Comparison of ENCODE assay signal across 8 mouse cellular contexts in genomic region chr7:43797333-43797769, GRCm38 (mm10). TPM values are rescaled to one million over a fixed set of nuclear protein-coding genes. Genes with fewer than 3 reads are reported as not detected.
DNase-seq lines count a peak whose midpoint lies in the region; ATAC-seq lines count a peak whose summit lies in the region.

Gene Klk8, plus strand, starts transcription at chr7:43797577.

- ATAC-seq in embryonic facial prominence, embryonic 11.5 days (replicated peaks; ENCODE audit: insufficient number of reproducible peaks, low FRiP score, low TSS enrichment, low read depth), result no peak
- ATAC-seq in megakaryocyte, adult 5-6 weeks (ENCODE audit: poor library complexity, severe bottlenecking), result peak; percentile 47; the same call in 1 of the 2 replicates

- no peak within 1 kb of the TSS for H3K27ac ChIP-seq in embryonic facial prominence, embryonic 11.5 days (replicated peaks; ENCODE audit: low read depth, low read length)

- no peak for DNase-seq in layer of hippocampus, adult 18-20 months (ENCODE audit: low spot score in 2 of 2)
- DNase-seq in layer of hippocampus, adult 11-12 months (ENCODE audit: low spot score), result no peak
- DNase-seq in embryonic facial prominence, embryonic 11.5 days (ENCODE audit: low spot score), result peak; percentile 41
- peak; percentile 36 to 45 for DNase-seq in heart, postnatal 36 days
- DNase-seq in layer of hippocampus, postnatal 14 days (ENCODE audit: low spot score in 2 of 2), result no peak
- peak; percentile 61 for DNase-seq in testis, postnatal 10 days (ENCODE audit: low spot score)
- no peak for DNase-seq in ovary, adult 18-20 months (ENCODE audit: low spot score)

- no peaks in the 10 kb centered on the region for H3K36me3 ChIP-seq in embryonic facial prominence, embryonic 11.5 days (replicated peaks; ENCODE audit: control insufficient read depth, insufficient read depth, low read depth, low read length)

- peak within 1 kb of the TSS; percentile 61 for H3K4me2 ChIP-seq in embryonic facial prominence, embryonic 11.5 days (ENCODE audit: low read depth, low read length)

- intact Hi-C loops in heart, postnatal 36 days (cut with DNase I), result no loop called here

- under 1% methylated on average over 27 of the region's 28 CpGs for WGBS in embryonic facial prominence, embryonic 11.5 days

- peak within 1 kb of the TSS; percentile 43 for H3K9ac ChIP-seq in embryonic facial prominence, embryonic 11.5 days (replicated peaks; ENCODE audit: low read length)

- peak within 1 kb of the TSS; percentile 42 for H3K4me3 ChIP-seq in embryonic facial prominence, embryonic 11.5 days (ENCODE audit: low read depth, low read length)

- H3K9me3 ChIP-seq in embryonic facial prominence, embryonic 11.5 days (replicated peaks; ENCODE audit: control insufficient read depth, low read length), result no peaks in the 10 kb centered on the region

- peaks cover 6% of the 10 kb centered on the region; the same call in 1 of the 2 replicates for H3K27me3 ChIP-seq in embryonic facial prominence, embryonic 11.5 days (ENCODE audit: control insufficient read depth, insufficient read depth, low read length)

- H3K4me1 ChIP-seq in embryonic facial prominence, embryonic 11.5 days (ENCODE audit: control insufficient read depth, insufficient read depth, low read length), result no peaks in the 10 kb centered on the region

RNA-seq across cellular contexts. Expression of gene Klk8, which starts in this region (rescaled TPM):
- total RNA-seq in layer of hippocampus, adult 18-20 months (2021), result 10 to 100 TPM; 22.3 to 27.7 TPM
- polyA plus RNA-seq in embryonic facial prominence, embryonic 11.5 days (2014; fragmentation: Nextera tagmentation; extraction: Ambion mirVana), result 14.4 and 19.0 TPM in 2 replicates
- total RNA-seq in heart, postnatal 36 days (2021), result 10 to 100 TPM; 10.4 to 12.2 TPM
- total RNA-seq in layer of hippocampus, postnatal 14 days (2021), result 10 to 100 TPM; 25.3 to 25.9 TPM
- total RNA-seq in megakaryocyte, adult 5-6 weeks (2015), result 10.4 and 13.7 TPM in 2 replicates
- total RNA-seq in megakaryocyte, adult 5-6 weeks (2017), result 5.0 and 10.2 TPM in 2 replicates

Comparison
In these comparisons a context has a peak if more than half of its experiments do, and no peak if none do; other contexts are left out.
1. DNase-seq: peak in embryonic facial prominence, embryonic 11.5 days (single experiment), heart, postnatal 36 days (2 of 2) and testis, postnatal 10 days (single experiment); none in layer of hippocampus, adult 18-20 months (0 of 2), layer of hippocampus, adult 11-12 months (single experiment), layer of hippocampus, postnatal 14 days (0 of 2) and ovary, adult 18-20 months (single experiment).